Mouse (Mus musculus): Measurements from ENCODE around the gene RPS10-NUDT3.

- TF ChIP-seq CTCF (conservative IDR thresholded peaks at IDR 0.05; ENCODE audit: low read length), result no peak
- no peak for TF ChIP-seq NANOG (IDR thresholded peaks at IDR 0.05; ENCODE audit: borderline replicate concordance, low read length)
- TF ChIP-seq POU5F1 (IDR thresholded peaks at IDR 0.05; ENCODE audit: borderline replicate concordance, low read length), result no peak
Observed at GRCm38 (mm10) chr17:27611519-27611884, 23.5 kb downstream of the RPS10-NUDT3 start.
